Mouse (Mus musculus) intestine, embryonic 14.5 days (tissue): ENCODE results near the gene Pex5l. TPM values are rescaled to one million over a fixed set of nuclear protein-coding genes. Genes with fewer than 3 reads are reported as not detected.

ENCODE experiments used
- ATAC-seq: fragments of 200-750 bp; cut with Nextera tagmentation; replicated peaks from 2 replicates; pipeline ENCODE4 v1.8.0; 2017; ENCODE audit warnings: low read depth, moderate number of reproducible peaks, moderate TSS enrichment, moderate library complexity; ENCODE audit not compliant: low FRiP score, low TSS enrichment
- DNase-seq: peaks from one replicate; pipeline ENCODE4 v3.0.0-alpha.2; 2018; ENCODE audit warnings: low spot score
- H3K27ac ChIP-seq: fragments of 300-500 bp; sonication (generic); 2 replicates; pipeline ENCODE4 v1.5.1; 2014; ENCODE audit warnings: low read depth, mild to moderate bottlenecking, control low read depth
- H3K27me3 ChIP-seq: fragments of 300-500 bp; sonication (generic); replicated peaks from 2 replicates; pipeline ENCODE4 v1.6.1; 2014; ENCODE audit warnings: low read length, control low read depth; ENCODE audit not compliant: control insufficient read depth, insufficient read depth
- H3K36me3 ChIP-seq: fragments of 300-500 bp; sonication (generic); 2 replicates; pipeline ENCODE4 v1.6.1; 2014; ENCODE audit warnings: low read length, control low read depth; ENCODE audit not compliant: control insufficient read depth, insufficient read depth
- H3K4me1 ChIP-seq: fragments of 300-500 bp; sonication (generic); replicated peaks from 2 replicates; pipeline ENCODE4 v1.6.1; 2014; ENCODE audit warnings: low read length, control low read depth, mixed read lengths; ENCODE audit not compliant: control insufficient read depth, insufficient read depth
- H3K4me2 ChIP-seq: fragments of 300-500 bp; sonication (generic); 2 replicates; pipeline ENCODE4 v1.6.1; 2014; ENCODE audit warnings: low read length
- H3K4me3 ChIP-seq: fragments of 300-500 bp; sonication (generic); 2 replicates; pipeline ENCODE4 v1.5.1; 2014; ENCODE audit warnings: low read depth, low read length, control low read depth, mixed read lengths
- H3K9ac ChIP-seq: fragments of 300-500 bp; sonication (generic); 2 replicates; pipeline ENCODE4 v1.6.1; 2014; ENCODE audit warnings: mild to moderate bottlenecking, low read length
- H3K9me3 ChIP-seq: fragments of 300-500 bp; sonication (generic); 2 replicates; pipeline ENCODE4 v1.6.1; 2016; ENCODE audit warnings: low read length, control low read depth; ENCODE audit not compliant: control insufficient read depth
- WGBS: fragments of 180-500 bp; shearing (Covaris S2); extraction: QIAGEN DNeasy Blood & Tissue Kit; methylation state at CpG from one replicate; pipeline ENCODE4 v1.1.7; 2014; 5-methylcytosine and 5-hydroxymethylcytosine counted together
- polyA plus RNA-seq: library from polyadenylated mRNA; unstranded; fragments of >200 nt; fragmentation: Nextera tagmentation; extraction: Ambion mirVana; gene quantifications from 2 replicates; pipeline ENCODE4 v1.2.1, GENCODE M21; 2014

Pex5l gene
- polyA plus RNA-seq, 1 experiment from 2014 or later: 0.16 TPM

DNA sequence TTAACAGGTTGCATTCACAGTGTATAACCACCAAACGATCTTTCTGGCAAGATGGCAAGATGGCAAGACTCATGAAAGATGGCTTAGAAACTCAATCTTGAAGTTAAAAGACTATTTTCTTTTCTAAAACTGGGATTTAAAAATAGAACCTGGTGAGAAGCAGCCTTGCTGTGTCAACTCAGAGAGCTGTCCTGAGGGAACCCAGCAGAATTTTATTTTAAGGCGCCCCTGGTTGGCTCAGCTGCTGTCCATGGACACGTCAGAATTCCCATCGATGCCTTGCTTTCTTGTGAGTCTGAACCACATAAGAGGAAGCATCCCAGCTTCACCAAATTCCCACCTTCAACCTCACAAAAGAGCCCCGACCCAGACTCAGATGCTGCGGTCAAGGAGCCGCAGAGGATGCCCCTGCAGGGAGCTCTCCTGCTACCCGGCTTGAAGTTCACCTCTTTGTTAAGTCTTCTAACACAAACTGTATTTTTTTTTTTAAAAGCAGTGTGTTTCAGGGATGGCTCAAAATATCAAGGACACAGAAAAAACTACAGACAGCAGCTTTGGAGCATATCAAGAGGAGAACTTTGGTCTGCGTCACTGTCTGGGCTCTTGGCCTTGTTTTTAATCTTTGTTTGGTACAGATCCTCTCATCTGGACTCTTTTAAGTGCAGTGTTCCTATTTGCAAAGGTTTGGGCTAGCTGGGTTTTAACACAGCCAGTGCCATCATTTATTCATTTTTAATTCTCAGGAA is 44.3 kb downstream of the Pex5l start:
- no peak for ATAC-seq
- no peak overlapping the region for H3K27ac ChIP-seq
- no peaks in the 10 kb centered on the region for H3K4me1 ChIP-seq
- DNase-seq: no peak
- no peaks in the 10 kb centered on the region for H3K36me3 ChIP-seq
- no peak overlapping the region for H3K9ac ChIP-seq
- WGBS: 73% methylated on average over 9 of the region's 9 CpGs
- H3K4me2 ChIP-seq: no peak overlapping the region
- H3K27me3 ChIP-seq: no peaks in the 10 kb centered on the region
- H3K4me3 ChIP-seq: no peak overlapping the region
- H3K9me3 ChIP-seq: no peaks in the 10 kb centered on the region

DNA sequence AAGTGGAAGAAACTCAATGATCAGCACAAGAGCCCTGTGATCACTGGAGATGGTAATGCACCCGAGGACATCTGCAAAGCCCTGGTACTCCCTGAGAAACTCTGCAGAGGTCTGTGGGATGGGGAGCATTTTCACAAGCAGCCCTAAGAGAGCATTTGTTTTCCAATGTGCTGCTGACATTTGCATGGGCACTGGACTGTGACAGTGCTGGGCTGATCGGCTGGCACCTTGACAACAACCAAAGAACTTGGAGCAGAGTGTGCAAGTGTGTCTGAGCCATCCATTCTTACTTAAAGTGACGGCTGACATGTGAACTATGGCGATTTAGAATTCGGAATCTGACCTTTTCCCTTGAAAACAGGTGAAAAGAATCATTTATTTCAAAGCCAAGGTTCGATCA is 49.4 kb downstream of the Pex5l start:
- Histone ChIP-seq H3K9ac (no peak overlapping the region), H3K36me3 (no peaks in the 10 kb centered on the region), H3K4me1 (no peaks in the 10 kb centered on the region), H3K4me2 (no peak overlapping the region), H3K27ac (no peak overlapping the region), H3K9me3 (no peaks in the 10 kb centered on the region), H3K27me3 (no peaks in the 10 kb centered on the region), H3K4me3 (no peak overlapping the region)
- DNase-seq (no peak), ATAC-seq (no peak)
- 70% methylated on average over 6 of the region's 6 CpGs for WGBS

DNA sequence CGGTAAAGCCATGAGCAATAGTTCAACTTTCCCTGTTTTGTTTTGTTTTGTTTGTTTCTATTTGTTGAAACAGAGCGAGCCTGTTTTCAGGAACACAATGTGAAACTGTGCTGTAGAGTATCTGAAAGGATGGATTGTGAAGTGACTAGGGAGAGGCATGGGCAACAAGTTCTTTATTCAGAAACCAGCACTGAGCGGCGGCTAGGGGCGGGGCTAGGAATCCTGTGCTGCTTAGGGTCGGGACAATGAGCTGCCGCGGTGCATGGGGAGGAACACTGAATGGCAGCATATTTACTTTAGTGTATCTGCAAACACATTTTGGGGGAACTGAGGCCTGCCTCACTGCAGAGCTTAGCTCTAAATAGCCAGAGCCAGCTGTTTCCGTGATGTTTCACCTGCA is 53.0 kb downstream of the Pex5l start:
- 36% methylated on average over 9 of the region's 9 CpGs for WGBS
- H3K27ac ChIP-seq: no peak overlapping the region
- ATAC-seq (no peak), DNase-seq (no peak)
- no peak overlapping the region for H3K9ac ChIP-seq
- peak overlapping the region; percentile 3; the same call in 1 of the 2 replicates for H3K4me2 ChIP-seq
- no peak overlapping the region for H3K4me3 ChIP-seq
- H3K4me1 ChIP-seq: no peaks in the 10 kb centered on the region
- no peaks in the 10 kb centered on the region for H3K36me3 ChIP-seq
- no peaks in the 10 kb centered on the region for H3K9me3 ChIP-seq
- no peaks in the 10 kb centered on the region for H3K27me3 ChIP-seq

DNA sequence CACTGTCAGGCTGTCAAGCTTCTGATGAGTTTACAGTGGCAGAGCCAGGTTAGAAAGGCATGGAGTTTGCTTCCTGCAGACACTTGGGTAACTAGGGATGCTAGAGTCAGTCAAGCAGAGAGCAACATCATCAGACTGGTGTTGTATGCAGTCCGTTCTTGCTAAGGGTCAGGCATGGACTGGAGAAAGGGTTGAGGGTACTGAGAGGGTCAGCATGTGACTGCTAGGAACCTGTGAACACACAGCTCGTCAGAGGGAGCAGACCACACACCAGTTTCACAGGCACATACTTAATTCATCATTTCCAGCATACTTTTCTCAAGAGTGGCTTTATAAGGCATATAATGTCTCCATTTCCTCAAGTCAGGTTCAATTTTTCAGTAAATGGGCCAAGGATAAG is 53.6 kb downstream of the Pex5l start:
- no peak overlapping the region for H3K27ac ChIP-seq
- no peak overlapping the region for H3K4me3 ChIP-seq
- WGBS: 52% methylated on average over 2 of the region's 2 CpGs
- H3K36me3 ChIP-seq: no peaks in the 10 kb centered on the region
- H3K4me1 ChIP-seq: no peaks in the 10 kb centered on the region
- peak overlapping the region; percentile 3; the same call in 1 of the 2 replicates for H3K4me2 ChIP-seq
- H3K9me3 ChIP-seq: no peaks in the 10 kb centered on the region
- no peaks in the 10 kb centered on the region for H3K27me3 ChIP-seq
- ATAC-seq (no peak), DNase-seq (no peak)
- no peak overlapping the region for H3K9ac ChIP-seq

DNA sequence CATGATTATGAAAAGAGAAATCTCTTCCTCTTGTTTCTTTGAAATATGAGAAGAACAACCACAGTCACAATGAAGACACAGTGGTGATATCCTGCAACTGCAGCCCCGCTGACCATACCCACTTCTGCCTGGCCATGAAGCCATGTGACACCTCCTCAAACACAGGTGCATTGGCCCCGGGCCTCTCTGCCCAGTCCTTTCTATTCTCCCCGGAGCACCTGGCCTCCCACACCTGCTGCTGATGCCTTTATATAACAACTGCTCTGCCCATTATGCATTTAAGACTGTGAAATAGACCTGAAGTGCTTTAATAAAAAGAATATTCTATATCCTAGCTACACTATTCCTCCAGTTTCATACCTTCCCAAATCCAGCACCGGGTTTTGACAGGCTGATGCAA is 54.8 kb downstream of the Pex5l start:
- H3K4me2 ChIP-seq: no peak overlapping the region
- no peak for ATAC-seq
- no peaks in the 10 kb centered on the region for H3K9me3 ChIP-seq
- no peaks in the 10 kb centered on the region for H3K4me1 ChIP-seq
- no peak overlapping the region for H3K9ac ChIP-seq
- H3K27ac ChIP-seq: no peak overlapping the region
- no peaks in the 10 kb centered on the region for H3K36me3 ChIP-seq
- no peak for DNase-seq
- 72% methylated on average over 4 of the region's 4 CpGs for WGBS
- H3K4me3 ChIP-seq: no peak overlapping the region
- no peaks in the 10 kb centered on the region for H3K27me3 ChIP-seq

DNA sequence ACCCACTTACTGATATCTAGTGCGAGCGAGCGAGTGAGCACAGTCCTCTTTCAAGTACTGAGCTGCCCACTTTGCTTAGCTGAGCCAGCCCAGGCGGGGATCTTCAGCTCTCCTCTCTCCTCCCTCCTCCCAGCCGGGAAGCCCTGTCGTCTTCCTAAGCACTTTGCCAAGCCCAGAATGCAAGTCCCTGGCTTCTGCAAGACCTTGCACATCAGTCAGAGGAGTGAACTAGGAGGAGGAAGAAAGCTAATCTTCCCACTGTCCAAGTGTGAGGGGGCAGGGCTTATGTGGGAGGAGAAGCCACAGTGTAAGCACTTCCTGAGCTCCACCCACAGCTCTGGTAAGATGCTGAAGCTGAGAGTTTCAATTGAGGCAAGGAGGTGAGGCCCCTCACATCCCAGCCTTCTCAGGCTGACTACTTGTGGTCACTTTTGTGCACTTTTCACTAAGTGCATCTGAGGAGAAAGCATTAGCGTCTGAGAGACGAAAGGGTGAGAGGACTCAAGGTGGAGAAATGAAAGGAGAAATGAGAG is 60.2 kb downstream of the Pex5l start:
- Histone ChIP-seq H3K27me3 (no peaks in the 10 kb centered on the region), H3K4me1 (no peaks in the 10 kb centered on the region), H3K36me3 (no peaks in the 10 kb centered on the region), H3K4me2 (peak overlapping the region; percentile 23; the same call in 1 of the 2 replicates), H3K9ac (no peak overlapping the region), H3K27ac (no peak overlapping the region), H3K4me3 (no peak overlapping the region), H3K9me3 (no peaks in the 10 kb centered on the region)
- WGBS: 26% methylated on average over 8 of the region's 8 CpGs
- ATAC-seq (no peak), DNase-seq (no peak)

DNA sequence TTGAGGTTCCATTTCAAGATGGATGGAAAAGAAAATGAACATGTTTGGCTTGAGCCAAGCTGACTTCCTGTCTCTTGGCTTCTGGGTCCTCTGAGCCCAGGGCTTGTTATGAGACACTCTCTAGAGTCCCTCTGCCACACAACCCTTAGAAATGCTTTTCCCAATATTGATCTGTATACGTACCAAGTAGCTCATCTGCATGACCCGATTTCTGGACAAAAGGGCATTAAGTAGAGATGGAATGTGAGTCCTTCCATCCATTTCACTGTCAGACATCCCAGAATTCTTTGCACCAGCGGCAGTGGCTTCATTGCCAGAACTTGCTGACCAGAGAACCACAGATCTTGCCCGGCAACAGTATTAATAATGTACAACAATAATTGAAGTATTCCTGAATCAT is 61.3 kb downstream of the Pex5l start:
- WGBS: 85% methylated on average over 4 of the region's 4 CpGs
- H3K4me3 ChIP-seq: no peak overlapping the region
- DNase-seq (no peak), ATAC-seq (no peak)
- H3K27ac ChIP-seq: no peak overlapping the region
- no peaks in the 10 kb centered on the region for H3K36me3 ChIP-seq
- no peak overlapping the region for H3K4me2 ChIP-seq
- H3K27me3 ChIP-seq: no peaks in the 10 kb centered on the region
- no peaks in the 10 kb centered on the region for H3K4me1 ChIP-seq
- H3K9ac ChIP-seq: no peak overlapping the region
- H3K9me3 ChIP-seq: no peaks in the 10 kb centered on the region

DNA sequence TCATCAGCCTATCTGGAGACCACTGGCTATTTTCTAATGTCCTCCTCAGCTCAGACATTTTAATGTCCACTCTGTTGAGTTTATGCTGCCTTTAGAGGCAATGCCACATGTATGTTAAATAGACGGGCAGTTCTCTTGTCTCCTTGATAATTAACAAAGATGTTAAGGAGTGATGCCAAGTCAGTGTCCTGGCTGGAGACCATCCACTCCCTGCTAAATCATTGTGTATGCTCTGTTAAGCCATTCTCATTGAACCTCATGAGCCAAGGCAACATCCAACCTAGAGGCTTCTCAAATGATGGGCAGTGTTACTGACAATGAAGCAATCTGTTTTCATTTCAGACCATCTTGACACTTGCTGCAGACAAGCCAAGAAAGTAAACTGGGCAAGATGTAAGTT is 63.4 kb downstream of the Pex5l start:
- WGBS: 91% methylated on average over 1 of the region's 1 CpGs
- no peaks in the 10 kb centered on the region for H3K36me3 ChIP-seq
- H3K4me3 ChIP-seq: no peak overlapping the region
- H3K27ac ChIP-seq: no peak overlapping the region
- no peaks in the 10 kb centered on the region for H3K9me3 ChIP-seq
- no peak for DNase-seq
- H3K27me3 ChIP-seq: no peaks in the 10 kb centered on the region
- no peak for ATAC-seq
- H3K9ac ChIP-seq: no peak overlapping the region
- H3K4me2 ChIP-seq: no peak overlapping the region
- H3K4me1 ChIP-seq: no peaks in the 10 kb centered on the region

DNA sequence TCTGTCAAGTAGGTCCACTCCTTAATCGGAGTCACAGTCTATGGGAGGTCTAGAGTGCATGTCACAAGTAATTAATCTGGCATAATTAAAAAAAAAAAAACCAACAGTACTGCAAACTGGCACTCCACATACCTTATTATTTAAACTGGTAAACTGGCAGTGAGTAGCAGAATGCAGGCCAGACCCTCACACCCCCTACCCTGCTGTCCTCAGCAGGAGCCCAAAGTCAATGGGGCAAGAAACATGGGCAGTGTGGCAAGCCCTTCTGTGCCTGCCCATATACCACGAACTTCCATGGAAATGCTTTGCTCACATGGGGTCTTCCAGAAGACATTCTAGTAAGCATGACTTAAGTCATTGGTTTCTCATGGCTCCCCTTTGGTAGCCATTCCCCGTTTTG is 63.9 kb downstream of the Pex5l start:
- Histone ChIP-seq H3K4me3 (no peak overlapping the region), H3K27ac (no peak overlapping the region), H3K9me3 (no peaks in the 10 kb centered on the region), H3K4me1 (no peaks in the 10 kb centered on the region), H3K4me2 (no peak overlapping the region), H3K36me3 (no peaks in the 10 kb centered on the region), H3K9ac (no peak overlapping the region), H3K27me3 (no peaks in the 10 kb centered on the region)
- 83% methylated on average over 3 of the region's 3 CpGs for WGBS
- ATAC-seq (no peak), DNase-seq (no peak)
